Mouse (Mus musculus) embryo, embryonic 11.5 days (tissue): Measurements from ENCODE around the gene Slc28a2.
"Not testable (repeated sequence)": the region's sequence is repeated elsewhere in the genome, so short reads cannot be mapped to it uniquely, and the experiment has no call there.

Experiments
- DNase-seq: peaks from one replicate; pipeline ENCODE4 v3.0.0-alpha.2; 2012; ENCODE audit warnings: low read depth, low spot score

The Slc28a2 gene

GRCm38 (mm10) chr2:122426200-122426599 is at the start of gene Slc28a2:
TSS of gene Slc28a2 (plus strand) at chr2:122426477.
- DNase-seq = not testable (repeated sequence)

GRCm38 (mm10) chr2:122377215-122377674 is 49.0 kb upstream of the Slc28a2 start:
- peak; percentile 95 for DNase-seq

GRCm38 (mm10) chr2:122377751-122378246 is 48.5 kb upstream of the Slc28a2 start:
- peak; percentile 59 for DNase-seq

- no peak for DNase-seq
These were observed 47.6 kb upstream of the Slc28a2 start for GRCm38 (mm10) chr2:122378421-122379291.

- DNase-seq = no peak
These were observed 47.0 kb upstream of the Slc28a2 start for GRCm38 (mm10) chr2:122379292-122379650.

- DNase-seq = no peak
These were observed 45.4 kb upstream of the Slc28a2 start for GRCm38 (mm10) chr2:122380768-122381311.

GRCm38 (mm10) chr2:122381329-122382103 is 44.8 kb upstream of the Slc28a2 start:
- no peak for DNase-seq

GRCm38 (mm10) chr2:122382121-122382520 is 44.2 kb upstream of the Slc28a2 start:
- DNase-seq = no peak

GRCm38 (mm10) chr2:122385095-122385494 is 41.2 kb upstream of the Slc28a2 start:
- no peak for DNase-seq

- not testable (repeated sequence) for DNase-seq
These were observed 39.1 kb upstream of the Slc28a2 start for GRCm38 (mm10) chr2:122387135-122387534.

- DNase-seq = no peak
These were observed 30.1 kb upstream of the Slc28a2 start for GRCm38 (mm10) chr2:122396150-122396549.

- DNase-seq = no peak
These were observed 18.7 kb upstream of the Slc28a2 start for GRCm38 (mm10) chr2:122407607-122408006.

- no peak for DNase-seq
These were observed 17.3 kb upstream of the Slc28a2 start for GRCm38 (mm10) chr2:122408928-122409327.

- not testable (repeated sequence) for DNase-seq
These were observed 368 bp downstream of the Slc28a2 start for GRCm38 (mm10) chr2:122426645-122427044.

- DNase-seq = not testable (repeated sequence)
These were observed 12.6 kb downstream of the Slc28a2 start for GRCm38 (mm10) chr2:122438706-122439482.

GRCm38 (mm10) chr2:122440521-122440920 is 14.2 kb downstream of the Slc28a2 start:
- not testable (repeated sequence) for DNase-seq

- no peak for DNase-seq
These were observed 15.0 kb downstream of the Slc28a2 start for GRCm38 (mm10) chr2:122441000-122441933.

GRCm38 (mm10) chr2:122450351-122450750 is 24.1 kb downstream of the Slc28a2 start:
- no peak for DNase-seq

- no peak for DNase-seq
These were observed 26.1 kb downstream of the Slc28a2 start for GRCm38 (mm10) chr2:122452426-122452825.

- DNase-seq = no peak
These were observed 40.6 kb downstream of the Slc28a2 start for GRCm38 (mm10) chr2:122466901-122467300.
